Mouse (Mus musculus): ENCODE data around the gene Ror1.

- TF ChIP-seq CHD2 (IDR thresholded peaks at IDR 0.05; ENCODE audit: low read depth, low read length) (no peak), HCFC1 (IDR thresholded peaks at IDR 0.05; ENCODE audit: borderline replicate concordance, insufficient read depth, low read length) (no peak), MAFK (IDR thresholded peaks at IDR 0.05; ENCODE audit: insufficient read depth, low read depth, low read length) (no peak), ZC3H11A (IDR thresholded peaks at IDR 0.05; ENCODE audit: borderline replicate concordance, low read depth, low read length) (no peak)
Measured at GRCm38 (mm10) chr4:100252646-100253045, 157.1 kb downstream of the Ror1 start.
